Mouse (Mus musculus): Measurements from ENCODE around the gene Ntsr1. TPM values are rescaled to one million over a fixed set of nuclear protein-coding genes. Genes with fewer than 3 reads are reported as not detected.

Ntsr1 gene
- total RNA-seq, 2 experiments from 2014 or later = 7.3 to 7.9 TPM

GRCm38 (mm10) chr2:180506281-180506680, 6.5 kb downstream of the Ntsr1 start:
- no peak for DNase-seq (ENCODE audit: low spot score in 2 of 2)

DNA sequence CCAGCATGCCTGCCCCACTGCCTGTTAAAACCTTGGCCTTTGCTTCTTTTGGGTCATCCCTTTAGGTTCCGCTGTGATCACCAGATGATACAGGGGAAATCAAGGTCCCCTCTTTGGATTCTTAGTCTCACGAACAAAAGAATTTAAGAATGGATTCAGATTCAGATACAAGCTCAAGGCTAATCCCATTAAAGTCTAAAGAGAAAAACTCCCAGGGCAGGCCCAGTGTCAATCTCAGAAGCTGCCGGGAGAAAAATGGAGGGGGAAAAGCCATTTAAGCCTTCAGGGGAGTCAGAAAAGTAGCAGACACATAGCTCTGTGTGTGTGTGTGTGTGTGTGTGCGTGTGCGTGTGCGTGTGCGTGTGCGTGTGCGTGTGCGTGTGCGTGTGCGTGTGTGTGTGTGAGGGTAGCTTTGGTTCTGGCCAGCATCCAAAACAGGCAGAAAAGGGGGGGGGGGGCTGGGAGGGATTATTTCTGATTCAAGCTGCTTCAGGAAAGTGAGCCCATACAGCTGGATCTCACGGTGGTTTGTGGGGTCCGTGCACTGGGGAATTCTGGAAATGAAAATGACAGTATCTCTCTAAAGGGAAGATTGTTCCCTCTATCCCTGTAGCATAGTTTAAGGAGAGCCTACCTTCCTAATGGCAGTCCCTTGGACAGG, 8.8 kb downstream of the Ntsr1 start:
- no peak for DNase-seq (ENCODE audit: low spot score in 2 of 2)

- DNase-seq (ENCODE audit: low spot score in 2 of 2) = no peak
Measured at GRCm38 (mm10) chr2:180510867-180511266, 11.1 kb downstream of the Ntsr1 start.

DNA sequence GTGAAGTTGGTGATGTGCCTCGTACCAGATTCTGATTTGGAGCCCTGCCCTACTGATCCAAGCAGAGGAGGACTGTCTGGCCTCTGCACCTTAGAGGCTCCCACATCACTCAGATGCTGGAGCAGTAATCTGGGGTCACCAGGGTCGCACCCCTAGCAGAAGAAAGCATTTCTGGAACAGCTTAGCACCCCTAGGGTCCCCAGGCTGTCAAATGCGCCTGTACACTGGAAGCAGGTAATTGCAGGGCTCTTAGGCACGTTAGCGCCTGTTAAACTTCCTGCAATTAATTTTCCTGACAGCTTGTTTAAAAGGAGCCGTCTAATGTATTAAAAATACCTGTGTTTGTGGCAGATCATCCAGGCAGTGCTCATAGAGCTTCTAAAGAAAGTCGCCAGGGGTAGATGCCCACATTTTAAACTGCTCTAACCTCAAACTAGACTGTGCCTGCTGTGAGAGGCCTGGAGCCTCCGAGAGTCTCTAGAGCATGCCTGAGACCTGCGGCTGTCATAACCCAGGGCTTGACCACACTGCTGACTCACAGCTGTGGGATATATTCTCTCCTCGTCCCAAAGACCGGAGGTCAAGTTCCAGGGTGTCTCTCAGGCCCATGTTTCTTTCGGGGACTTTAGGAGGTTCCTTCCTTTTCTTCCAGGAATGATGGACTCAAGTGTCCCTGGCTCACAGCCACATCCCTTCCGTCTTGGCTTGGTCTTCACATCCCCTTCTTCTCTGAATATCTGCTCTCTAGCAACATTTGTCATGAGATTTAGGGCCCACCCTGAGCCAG, 12.3 kb downstream of the Ntsr1 start:
- no peak for DNase-seq (ENCODE audit: low spot score in 2 of 2)

DNA sequence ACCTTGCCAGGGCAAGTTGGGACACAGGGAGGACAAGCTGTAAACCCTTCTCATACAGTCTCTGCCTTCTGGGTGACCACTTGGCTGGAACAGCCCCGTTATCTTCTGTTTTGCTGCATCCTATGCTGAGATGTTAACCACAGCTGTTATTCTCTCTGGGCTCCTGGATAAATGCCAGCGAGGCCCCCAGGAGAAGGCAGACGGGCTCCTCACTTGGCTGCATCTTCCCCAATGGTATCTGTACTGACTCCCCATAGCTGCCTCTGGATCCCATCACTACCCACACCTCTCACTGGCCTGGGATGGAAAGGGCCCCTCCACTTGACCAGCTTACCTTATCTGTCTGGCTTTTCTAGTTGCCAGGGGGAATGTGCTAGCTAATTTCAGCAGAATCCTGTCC, 13.2 kb downstream of the Ntsr1 start:
- no peak for DNase-seq (ENCODE audit: low spot score in 2 of 2)

DNA sequence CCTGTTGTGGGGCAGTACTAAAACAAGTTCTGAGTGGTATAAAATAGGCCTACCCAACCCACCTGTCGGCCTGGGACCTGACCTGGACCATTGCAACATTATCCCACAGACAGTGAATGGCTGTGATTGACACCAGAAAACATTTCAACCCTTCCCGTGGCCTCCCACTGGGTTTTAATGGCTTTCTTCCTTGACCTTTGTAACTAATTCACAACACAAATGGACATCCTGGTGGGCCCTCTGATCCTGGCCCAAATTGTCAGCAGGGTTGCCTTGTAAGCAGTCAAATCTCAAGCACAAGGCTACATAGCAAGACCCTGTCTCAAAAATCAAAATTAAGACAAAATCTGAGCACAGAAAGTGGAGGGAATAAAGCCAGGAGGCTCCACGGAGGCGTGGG, 14.1 kb downstream of the Ntsr1 start:
- DNase-seq (ENCODE audit: low spot score in 2 of 2) = no peak

- DNase-seq (ENCODE audit: low spot score in 2 of 2) = no peak
Measured at GRCm38 (mm10) chr2:180521437-180522221, 21.9 kb downstream of the Ntsr1 start.

DNA sequence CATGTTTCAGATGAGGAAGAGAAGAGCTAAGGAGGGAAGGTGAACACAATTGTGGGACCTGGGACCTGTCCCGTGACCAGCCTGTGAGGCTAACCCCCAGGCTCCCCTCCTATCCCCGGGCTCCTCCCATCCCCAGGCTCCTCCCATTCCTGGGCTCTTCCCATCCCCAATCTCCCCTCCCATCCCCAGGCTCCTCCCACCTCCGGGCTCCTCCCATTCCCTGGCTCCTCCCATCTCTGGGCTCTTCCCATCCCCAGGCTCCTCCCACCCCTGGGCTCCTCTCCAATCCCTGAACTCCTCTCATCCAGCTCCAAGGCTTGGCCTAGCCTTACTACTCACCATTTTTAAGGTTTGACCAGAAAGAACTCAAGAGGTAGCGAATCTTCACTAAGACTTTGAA, 23.0 kb downstream of the Ntsr1 start:
- DNase-seq (ENCODE audit: low spot score in 2 of 2) = no peak

- no peak for DNase-seq (ENCODE audit: low spot score in 2 of 2)
Measured at GRCm38 (mm10) chr2:180527447-180527846, 27.7 kb downstream of the Ntsr1 start.

DNA sequence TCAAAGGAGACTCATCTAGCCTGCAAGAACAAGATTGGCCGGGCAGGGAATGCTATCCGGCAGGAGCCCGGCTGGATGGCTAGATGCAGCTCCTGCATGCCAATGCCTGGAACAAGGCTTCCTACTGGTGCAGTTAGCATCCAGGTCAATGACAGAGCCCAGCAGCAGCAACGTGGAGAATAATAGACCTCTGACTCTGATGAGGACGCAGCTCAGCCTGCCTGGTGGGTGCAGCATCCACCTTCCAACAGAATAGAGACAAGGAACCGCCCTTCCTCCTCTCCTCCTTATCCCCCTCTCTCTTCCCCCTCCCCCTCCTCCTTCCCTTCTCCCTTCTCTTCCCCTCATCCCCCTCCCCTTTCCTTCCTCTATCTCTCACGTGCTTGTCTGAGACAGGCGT, 28.1 kb downstream of the Ntsr1 start:
- no peak for DNase-seq (ENCODE audit: low spot score in 2 of 2)

DNA sequence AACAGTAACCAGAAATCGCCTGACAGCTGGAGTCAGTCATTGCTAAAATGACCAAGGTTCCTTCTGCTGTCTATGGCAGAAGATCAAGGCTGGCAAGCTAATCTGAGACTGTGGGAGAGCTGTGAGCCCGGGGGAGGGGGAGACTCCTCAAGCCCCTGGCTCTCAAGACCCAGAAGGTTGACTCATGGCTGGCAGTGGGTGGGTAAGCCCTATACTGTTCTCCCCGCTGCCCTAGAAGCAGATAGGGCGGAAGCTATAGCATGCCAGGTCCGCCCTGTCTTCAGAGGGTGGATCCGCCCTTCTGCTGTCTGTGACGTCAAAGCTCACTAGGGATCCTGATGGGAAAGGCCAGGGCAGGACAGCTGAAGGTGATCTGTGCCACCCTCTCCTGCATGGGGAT, 30.4 kb downstream of the Ntsr1 start:
- DNase-seq (ENCODE audit: low spot score in 2 of 2) = no peak

DNA sequence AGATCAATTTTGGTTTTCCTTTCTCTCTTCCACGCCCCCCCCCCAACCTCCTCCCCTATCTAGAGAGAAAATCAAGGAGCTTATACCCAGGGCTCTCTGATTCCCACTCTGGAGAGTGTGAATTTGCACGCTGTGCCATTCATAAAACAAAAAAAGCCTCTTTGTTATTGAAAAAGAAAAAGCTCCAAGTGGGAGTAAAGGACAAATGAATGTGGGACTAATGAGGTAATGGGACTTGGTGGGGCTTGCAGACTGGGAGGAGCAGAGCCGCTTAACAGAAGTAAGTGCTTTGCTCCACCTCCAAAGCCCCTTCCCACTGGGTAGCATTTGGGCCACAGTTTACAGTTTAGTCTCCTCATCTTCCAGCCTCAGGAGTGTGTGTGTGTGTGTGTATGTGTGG, 30.8 kb downstream of the Ntsr1 start:
- no peak for DNase-seq (ENCODE audit: low spot score in 2 of 2)

DNA sequence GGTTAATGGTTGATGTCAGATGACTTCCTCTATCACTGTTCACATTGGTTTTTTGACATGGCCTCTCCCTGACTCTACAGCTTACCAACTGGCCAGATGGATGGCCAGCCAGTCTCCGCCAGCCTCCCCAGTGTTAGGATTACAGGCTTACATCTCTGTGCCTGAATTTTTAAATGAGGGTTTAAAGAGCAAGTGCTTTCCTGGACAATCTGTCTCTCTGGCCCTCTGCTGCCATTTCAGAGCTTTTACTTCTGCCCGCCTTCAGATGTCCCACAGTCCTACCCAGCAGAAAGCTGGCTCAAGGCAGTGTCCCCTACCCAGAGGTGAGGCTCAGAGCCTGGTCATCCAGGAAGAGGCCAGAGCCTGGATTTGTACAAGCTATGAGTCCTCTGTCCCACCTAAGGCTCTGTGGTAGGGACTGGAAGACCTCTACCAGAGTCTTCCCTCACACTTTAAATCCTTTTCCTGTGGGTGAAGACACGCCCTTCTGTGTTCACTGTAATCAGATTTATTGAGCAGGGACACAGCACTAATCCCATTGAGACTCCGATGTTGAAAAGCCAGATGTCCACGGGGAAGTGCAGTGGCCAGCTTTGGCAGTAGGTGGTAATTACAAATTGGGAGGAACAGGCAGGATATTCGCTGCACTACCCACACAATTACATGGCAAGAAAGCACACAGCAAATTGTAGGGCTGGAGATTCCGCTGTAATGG, 32.1 kb downstream of the Ntsr1 start:
- DNase-seq (ENCODE audit: low spot score in 2 of 2) = no peak

GRCm38 (mm10) chr2:180532386-180532995, 32.7 kb downstream of the Ntsr1 start:
- DNase-seq (ENCODE audit: low spot score in 2 of 2) = no peak

- DNase-seq (ENCODE audit: low spot score in 2 of 2) = no peak
Measured at GRCm38 (mm10) chr2:180533237-180533636, 33.5 kb downstream of the Ntsr1 start.

DNA sequence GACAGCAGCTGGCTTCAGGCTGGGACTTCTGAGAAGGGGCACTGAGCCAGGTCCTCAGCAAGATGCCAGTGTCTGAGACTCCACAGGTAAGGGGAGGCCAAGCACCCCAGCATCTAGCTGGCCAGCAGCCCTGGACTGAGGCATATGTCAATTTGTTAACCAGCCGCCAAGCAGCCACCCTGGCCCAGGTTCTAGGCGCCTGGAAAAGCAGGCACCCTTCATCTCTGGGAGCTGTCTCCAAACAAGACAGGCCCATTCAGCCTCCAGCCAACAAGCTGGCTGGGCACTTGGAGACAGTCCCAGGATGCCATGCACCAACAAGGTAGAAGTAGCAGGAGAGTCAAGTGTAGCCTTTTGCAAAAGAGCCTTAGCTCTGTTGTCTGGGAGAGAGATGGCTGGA, 43.9 kb downstream of the Ntsr1 start:
- no peak for DNase-seq (ENCODE audit: low spot score in 2 of 2)

DNA sequence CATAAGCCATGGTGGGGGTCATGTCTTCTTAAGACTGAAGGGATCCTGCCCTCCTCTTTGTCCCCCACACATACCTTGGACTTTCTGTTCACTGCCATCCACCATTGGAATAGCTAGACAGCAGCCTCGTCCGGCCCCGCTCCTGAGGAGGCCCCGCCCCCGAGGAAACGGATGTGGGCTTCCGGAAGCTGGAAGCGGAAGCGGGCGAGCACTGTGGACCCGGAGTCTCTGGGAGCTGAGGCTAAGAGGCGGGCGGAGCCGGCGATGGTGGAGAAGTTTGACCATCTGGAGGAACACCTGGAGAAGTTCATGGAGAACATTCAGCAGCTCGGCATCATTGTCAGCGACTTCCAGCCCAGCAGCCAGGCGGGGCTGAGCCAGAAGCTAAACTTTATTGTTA, 45.3 kb downstream of the Ntsr1 start:
- DNase-seq (ENCODE audit: low spot score in 2 of 2) = no peak

DNA sequence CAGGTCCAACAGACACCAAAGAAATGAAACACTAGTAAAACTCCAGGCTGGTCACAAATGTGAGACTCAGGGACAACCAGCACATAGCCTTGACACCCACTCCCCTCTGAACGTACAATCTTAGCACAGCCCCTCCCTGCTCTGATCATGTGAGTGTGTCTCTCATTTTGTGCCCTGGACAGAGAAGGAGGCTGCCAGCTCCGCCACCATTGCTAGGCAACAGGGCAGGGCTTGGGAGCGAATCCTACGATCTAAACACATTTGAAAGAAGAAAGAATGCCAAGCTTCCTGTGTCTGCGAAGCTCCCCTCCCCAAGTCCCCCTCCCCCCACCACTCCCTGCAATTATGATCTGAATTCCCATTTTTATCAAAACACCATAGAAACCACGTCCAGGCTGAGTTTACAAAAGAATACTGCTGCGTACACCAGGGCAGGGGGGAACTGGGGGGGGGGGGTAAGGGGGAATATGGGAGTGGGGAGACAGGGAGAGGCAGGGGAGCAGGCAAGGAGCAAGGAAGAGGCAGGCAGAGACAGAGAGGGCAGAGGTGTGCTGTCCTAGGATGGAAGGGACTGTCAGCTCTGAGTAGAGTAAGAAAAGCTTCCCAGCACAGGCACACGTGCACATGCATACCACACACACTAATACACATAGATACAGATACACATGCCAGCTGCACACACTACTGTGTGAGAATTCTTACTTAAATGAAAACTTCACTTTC, 47.8 kb downstream of the Ntsr1 start:
- no peak for DNase-seq (ENCODE audit: low spot score in 2 of 2)

DNA sequence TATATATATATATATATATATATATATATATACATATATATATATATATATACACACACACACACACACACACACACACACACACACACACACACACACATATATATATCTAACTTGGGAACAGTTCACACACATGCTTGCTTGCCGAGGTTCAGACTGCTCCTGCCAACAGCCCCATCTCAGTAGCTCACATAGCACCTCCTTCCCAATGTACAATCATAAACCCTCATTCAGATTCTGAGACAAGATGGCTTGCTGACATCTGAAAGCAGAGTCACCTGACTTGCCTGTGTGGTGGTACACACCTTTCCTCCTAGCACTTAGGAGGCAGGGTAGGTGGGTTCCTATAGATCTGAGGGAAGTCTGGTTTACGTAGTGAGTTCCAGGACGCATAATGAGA, 52.6 kb downstream of the Ntsr1 start:
- DNase-seq (ENCODE audit: low spot score in 2 of 2) = no peak

- no peak for DNase-seq (ENCODE audit: low spot score in 2 of 2)
Measured at GRCm38 (mm10) chr2:180555219-180555618, 55.4 kb downstream of the Ntsr1 start.

Measured in layer of hippocampus, postnatal 14 days (tissue).